Mouse (Mus musculus): Measurements from ENCODE around the gene Ccdc102a. TPM values are rescaled to one million over a fixed set of nuclear protein-coding genes. Genes with fewer than 3 reads are reported as not detected.

Gene Ccdc102a
- total RNA-seq, 2 experiments from 2014 or later: 2.0 to 2.3 TPM

- no peak for DNase-seq (ENCODE audit: extremely low spot score in 1 of 2, low spot score in 1 of 2)
Observed at GRCm38 (mm10) chr8:94922602-94923001, 4.7 kb upstream of the Ccdc102a start.

GRCm38 (mm10) chr8:94922176-94922575 lies 4.3 kb upstream of the Ccdc102a start:
- no peak for DNase-seq (ENCODE audit: extremely low spot score in 1 of 2, low spot score in 1 of 2)

- DNase-seq (ENCODE audit: extremely low spot score in 1 of 2, low spot score in 1 of 2): no peak
Observed at GRCm38 (mm10) chr8:94919256-94919655, 1.4 kb upstream of the Ccdc102a start.

- peak; percentile 22 to 60 for DNase-seq (ENCODE audit: extremely low spot score in 1 of 2, low spot score in 1 of 2)
Observed at GRCm38 (mm10) chr8:94917352-94917751, 546 bp downstream of the Ccdc102a start.

GRCm38 (mm10) chr8:94916960-94917324 lies 956 bp downstream of the Ccdc102a start:
- no peak for DNase-seq (ENCODE audit: extremely low spot score in 1 of 2, low spot score in 1 of 2)

GRCm38 (mm10) chr8:94916311-94916959 lies 1.5 kb downstream of the Ccdc102a start:
- DNase-seq (ENCODE audit: extremely low spot score in 1 of 2, low spot score in 1 of 2): no peak

GRCm38 (mm10) chr8:94914701-94915101 lies 3.2 kb downstream of the Ccdc102a start:
- no peak for DNase-seq (ENCODE audit: extremely low spot score in 1 of 2, low spot score in 1 of 2)

- no peak for DNase-seq (ENCODE audit: extremely low spot score in 1 of 2, low spot score in 1 of 2)
Observed at GRCm38 (mm10) chr8:94914256-94914655, 3.6 kb downstream of the Ccdc102a start.

GRCm38 (mm10) chr8:94913061-94913660 lies 4.7 kb downstream of the Ccdc102a start:
- peak; percentile 32 to 50 for DNase-seq (ENCODE audit: extremely low spot score in 1 of 2, low spot score in 1 of 2)

- DNase-seq (ENCODE audit: extremely low spot score in 1 of 2, low spot score in 1 of 2): peak; percentile 65 to 80
Observed at GRCm38 (mm10) chr8:94908847-94909246, 9.1 kb downstream of the Ccdc102a start.

GRCm38 (mm10) chr8:94907591-94908300 lies 10.2 kb downstream of the Ccdc102a start:
- DNase-seq (ENCODE audit: extremely low spot score in 1 of 2, low spot score in 1 of 2): no peak

GRCm38 (mm10) chr8:94904450-94905175 lies 13.3 kb downstream of the Ccdc102a start:
- DNase-seq (ENCODE audit: extremely low spot score in 1 of 2, low spot score in 1 of 2): peak in 1 of 2 experiments; percentile 58

GRCm38 (mm10) chr8:94903709-94904108 lies 14.2 kb downstream of the Ccdc102a start:
- DNase-seq (ENCODE audit: extremely low spot score in 1 of 2, low spot score in 1 of 2): no peak

GRCm38 (mm10) chr8:94901031-94901430 lies 16.9 kb downstream of the Ccdc102a start:
- no peak for DNase-seq (ENCODE audit: extremely low spot score in 1 of 2, low spot score in 1 of 2)

- DNase-seq (ENCODE audit: extremely low spot score in 1 of 2, low spot score in 1 of 2): no peak
Observed at GRCm38 (mm10) chr8:94900617-94901016, 17.3 kb downstream of the Ccdc102a start.

GRCm38 (mm10) chr8:94899262-94899661 lies 18.6 kb downstream of the Ccdc102a start:
- no peak for DNase-seq (ENCODE audit: extremely low spot score in 1 of 2, low spot score in 1 of 2)

GRCm38 (mm10) chr8:94892917-94893316 lies 25.0 kb downstream of the Ccdc102a start:
- no peak for DNase-seq (ENCODE audit: extremely low spot score in 1 of 2, low spot score in 1 of 2)

GRCm38 (mm10) chr8:94888383-94889036 lies 29.4 kb downstream of the Ccdc102a start:
- no peak for DNase-seq (ENCODE audit: extremely low spot score in 1 of 2, low spot score in 1 of 2)

- DNase-seq (ENCODE audit: extremely low spot score in 1 of 2, low spot score in 1 of 2): no peak
Observed at GRCm38 (mm10) chr8:94880742-94881141, 37.2 kb downstream of the Ccdc102a start.

- no peak for DNase-seq (ENCODE audit: extremely low spot score in 1 of 2, low spot score in 1 of 2)
Observed at GRCm38 (mm10) chr8:94876820-94877219, 41.1 kb downstream of the Ccdc102a start.
